9 mouse cellular contexts compared by ENCODE assay signal in the genomic region with DNA sequence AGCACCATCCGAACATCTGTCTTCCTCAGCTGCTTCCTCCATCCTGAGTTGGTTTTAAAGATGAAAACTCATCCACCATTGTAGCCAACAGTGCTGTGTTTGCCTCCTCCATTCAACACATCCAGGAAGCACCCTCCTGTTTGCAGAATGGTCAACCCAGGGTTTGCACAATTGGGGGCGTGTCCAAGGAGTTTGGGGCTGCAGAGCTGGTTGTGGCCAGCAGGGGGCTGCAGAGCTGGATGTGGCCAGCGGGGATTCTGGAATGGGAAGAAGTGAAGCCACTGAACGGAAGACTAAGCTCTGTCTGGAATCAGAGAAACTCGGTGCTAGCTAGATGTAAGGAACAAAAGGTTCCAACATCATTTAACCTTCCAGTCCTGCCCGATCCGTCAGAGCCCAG. TPM values are rescaled to one million over a fixed set of nuclear protein-coding genes. Genes with fewer than 3 reads are reported as not detected.
DNase-seq lines count a peak whose midpoint lies in the region; ATAC-seq lines count a peak whose summit lies in the region.
"Had no signal": no experiment of that assay in that cellular context is flagged by ENCODE, and none has a peak within 500 bp of the region (broad histone marks: within the 10 kb centered on the region; RNA-seq: fewer than 3 reads in every experiment).

No protein-coding gene starts in this region.

- H3K4me1 ChIP-seq in midbrain, embryonic 11.5 days (ENCODE audit: control insufficient read depth, insufficient read depth, low read length), result no peaks in the 10 kb centered on the region
- no peaks in the 10 kb centered on the region for H3K4me1 ChIP-seq in midbrain, embryonic 15.5 days
- no peaks in the 10 kb centered on the region for H3K4me1 ChIP-seq in intestine, embryonic 16.5 days (ENCODE audit: control insufficient read depth, insufficient read depth, low read length)
- H3K4me1 ChIP-seq: neural tube, embryonic 12.5 days had no signal

- peak; percentile 19; the same call in 1 of the 2 replicates for ATAC-seq in midbrain, embryonic 11.5 days (ENCODE audit: low FRiP score)
- no peak for ATAC-seq in midbrain, embryonic 15.5 days (replicated peaks)
- peak; percentile 36; the same call in 1 of the 2 replicates for ATAC-seq in intestine, embryonic 16.5 days

- no peak overlapping the region for H3K4me2 ChIP-seq in midbrain, embryonic 11.5 days
- H3K4me2 ChIP-seq in midbrain, embryonic 15.5 days, result no peak overlapping the region
- H3K4me2 ChIP-seq in intestine, embryonic 16.5 days (ENCODE audit: low read depth, low read length), result no peak overlapping the region
- H3K4me2 ChIP-seq: neural tube, embryonic 12.5 days had no signal

- WGBS in midbrain, embryonic 11.5 days, result 51% methylated on average over 7 of the region's 7 CpGs
- WGBS in midbrain, embryonic 15.5 days, result 50% methylated on average over 7 of the region's 7 CpGs
- 63% methylated on average over 7 of the region's 7 CpGs for WGBS in intestine, embryonic 16.5 days

- H3K27ac ChIP-seq in midbrain, embryonic 11.5 days (ENCODE audit: low read depth, low read length), result no peak overlapping the region
- no peak overlapping the region for H3K27ac ChIP-seq in midbrain, embryonic 15.5 days
- no peak overlapping the region for H3K27ac ChIP-seq in intestine, embryonic 16.5 days (ENCODE audit: low read length)
- H3K27ac ChIP-seq: neural tube, embryonic 12.5 days had no signal

- no peaks in the 10 kb centered on the region for H3K27me3 ChIP-seq in midbrain, embryonic 11.5 days (ENCODE audit: control insufficient read depth, insufficient read depth, low read length)
- H3K27me3 ChIP-seq in midbrain, embryonic 15.5 days (replicated peaks), result no peaks in the 10 kb centered on the region
- H3K27me3 ChIP-seq in intestine, embryonic 16.5 days (replicated peaks; ENCODE audit: control insufficient read depth, insufficient read depth, low read length), result no peaks in the 10 kb centered on the region
- H3K27me3 ChIP-seq: neural tube, embryonic 12.5 days had no signal

- no peaks in the 10 kb centered on the region for H3K9me3 ChIP-seq in midbrain, embryonic 11.5 days (ENCODE audit: control insufficient read depth, low read length)
- no peaks in the 10 kb centered on the region for H3K9me3 ChIP-seq in midbrain, embryonic 15.5 days
- H3K9me3 ChIP-seq in intestine, embryonic 16.5 days (ENCODE audit: control insufficient read depth, low read length), result no peaks in the 10 kb centered on the region
- H3K9me3 ChIP-seq: neural tube, embryonic 12.5 days had no signal

- no peaks in the 10 kb centered on the region for H3K36me3 ChIP-seq in midbrain, embryonic 11.5 days (ENCODE audit: control insufficient read depth, insufficient read depth, low read length)
- no peaks in the 10 kb centered on the region for H3K36me3 ChIP-seq in midbrain, embryonic 15.5 days (replicated peaks)
- no peaks in the 10 kb centered on the region for H3K36me3 ChIP-seq in intestine, embryonic 16.5 days (ENCODE audit: control insufficient read depth, insufficient read depth, low read length)
- H3K36me3 ChIP-seq: neural tube, embryonic 12.5 days had no signal

- peak; percentile 88 for DNase-seq in midbrain, embryonic 11.5 days (ENCODE audit: low spot score, missing footprints)
- DNase-seq in adrenal gland, adult 8-10 months, result peak; percentile 40
- DNase-seq in embryo, embryonic 9.5 days (ENCODE audit: extremely low spot score), result peak; percentile 60
- DNase-seq in lung, postnatal 25 days (ENCODE audit: low spot score), result peak; percentile 66
- peak; percentile 21 to 28 for DNase-seq in thymus, postnatal 36 days

- no peak overlapping the region for H3K9ac ChIP-seq in midbrain, embryonic 11.5 days (ENCODE audit: low read length)
- no peak overlapping the region for H3K9ac ChIP-seq in midbrain, embryonic 15.5 days
- no peak overlapping the region for H3K9ac ChIP-seq in intestine, embryonic 16.5 days (ENCODE audit: low read depth, low read length)
- H3K9ac ChIP-seq: neural tube, embryonic 12.5 days had no signal

- H3K4me3 ChIP-seq in midbrain, embryonic 11.5 days (ENCODE audit: low read depth, low read length), result no peak overlapping the region
- no peak overlapping the region for H3K4me3 ChIP-seq in midbrain, embryonic 15.5 days
- H3K4me3 ChIP-seq in intestine, embryonic 16.5 days (ENCODE audit: low read length), result no peak overlapping the region
- H3K4me3 ChIP-seq: erythroblast, embryonic 14.5 days; neural tube, embryonic 12.5 days had no signal

RNA-seq across cellular contexts. Expression of a gene that starts 28.9 kb away (rescaled TPM):
- polyA plus RNA-seq in midbrain, embryonic 11.5 days (2014; fragmentation: Nextera tagmentation; extraction: Ambion mirVana), result 24.8 and 27.3 TPM in 2 replicates
- 36.3 and 38.1 TPM in 2 replicates for polyA plus RNA-seq in midbrain, embryonic 15.5 days (2015; fragmentation: Nextera tagmentation; extraction: Ambion mirVana)
- 10 to 100 TPM; 18.8 to 23.2 (median 20.4) TPM for total RNA-seq in adrenal gland, adult 8-10 months (2022)
- polyA plus RNA-seq in intestine, embryonic 16.5 days (2015; fragmentation: Nextera tagmentation; extraction: Ambion mirVana), result 10.9 and 11.6 TPM in 2 replicates
- polyA plus RNA-seq: erythroblast, embryonic 14.5 days had no signal

Comparison
In these comparisons a context has a peak if more than half of its experiments do, and no peak if none do; other contexts are left out.
1. DNase-seq: peak in every context shown above with its lines; median percentile 88 in midbrain, embryonic 11.5 days; 66 in lung, postnatal 25 days; 60 in embryo, embryonic 9.5 days; 40 in adrenal gland, adult 8-10 months; 24 in thymus, postnatal 36 days.